Mouse (Mus musculus) forebrain, embryonic 13.5 days (tissue): ENCODE results near the gene Zfp865. TPM values are rescaled to one million over a fixed set of nuclear protein-coding genes. Genes with fewer than 3 reads are reported as not detected.

Experiments used
- polyA plus RNA-seq: library from polyadenylated mRNA; unstranded; fragments of >200 nt; fragmentation: Nextera tagmentation; extraction: Ambion mirVana; gene quantifications from 2 replicates; pipeline ENCODE4 v1.2.1, GENCODE M21; 2015

Zfp865 gene
- polyA plus RNA-seq, 1 experiment from 2014 or later = 5.4 TPM

Other genes starting within 250 kb of the Zfp865 start
- not detected in 2 replicates for gene Fam71e2, start 249.1 kb upstream of the Zfp865 start, polyA plus RNA-seq
- 0.17 and 0.40 TPM in 2 replicates for gene Il11, start 237.5 kb upstream of the Zfp865 start, polyA plus RNA-seq
- not detected in 2 replicates for gene Tmem190, start 237.4 kb upstream of the Zfp865 start, polyA plus RNA-seq
- gene Tmem238, start 230.7 kb upstream of the Zfp865 start, polyA plus RNA-seq = 2.6 and 2.7 TPM in 2 replicates
- gene Rpl28, start 227.5 kb upstream of the Zfp865 start, polyA plus RNA-seq = 244 and 284 TPM in 2 replicates
- gene Ube2s, start 207.8 kb upstream of the Zfp865 start, polyA plus RNA-seq = 398 and 454 TPM in 2 replicates
- gene Shisa7, start 175.7 kb upstream of the Zfp865 start, polyA plus RNA-seq = 5.6 and 7.1 TPM in 2 replicates
- 2.7 and 3.4 TPM in 2 replicates for gene Isoc2b, start 150.1 kb upstream of the Zfp865 start, polyA plus RNA-seq
- 0.63 and 0.77 TPM in 2 replicates for gene Isoc2a, start 143.2 kb upstream of the Zfp865 start, polyA plus RNA-seq
- gene Gm36210, start 113.9 kb upstream of the Zfp865 start, polyA plus RNA-seq = 0.26 and 0.45 TPM in 2 replicates
- 4.3 and 4.5 TPM in 2 replicates for gene Zfp628, start 105.2 kb upstream of the Zfp865 start, polyA plus RNA-seq
- 21.2 and 24.9 TPM in 2 replicates for gene Nat14, start 98.3 kb upstream of the Zfp865 start, polyA plus RNA-seq
- gene Ssc5d, start 94.6 kb upstream of the Zfp865 start, polyA plus RNA-seq = 0.23 and 0.30 TPM in 2 replicates
- gene Sbk2, start 56.0 kb upstream of the Zfp865 start, polyA plus RNA-seq = not detected in 2 replicates
- 0.09 and 0.19 TPM in 2 replicates for gene Sbk3, start 49.2 kb upstream of the Zfp865 start, polyA plus RNA-seq
- 51.2 and 56.5 TPM in 2 replicates for gene Zfp579, start 24.2 kb upstream of the Zfp865 start, polyA plus RNA-seq
- 9.1 and 10.4 TPM in 2 replicates for gene Zfp524, start 6.0 kb upstream of the Zfp865 start, polyA plus RNA-seq
- 46.6 and 51.2 TPM in 2 replicates for gene Fiz1, start 5.7 kb upstream of the Zfp865 start, polyA plus RNA-seq
- gene Gm44973, start 4.9 kb upstream of the Zfp865 start, polyA plus RNA-seq = 1.5 and 2.1 TPM in 2 replicates
- gene Ccdc106, start 177 bp downstream of the Zfp865 start, polyA plus RNA-seq = 17.0 and 19.7 TPM in 2 replicates
- gene 4632433K11Rik, start 13.7 kb downstream of the Zfp865 start, polyA plus RNA-seq = not detected in 2 replicates
- gene Zfp784, start 18.1 kb downstream of the Zfp865 start, polyA plus RNA-seq = 5.6 and 8.4 TPM in 2 replicates
- gene Zfp580, start 31.2 kb downstream of the Zfp865 start, polyA plus RNA-seq = 45.3 and 45.6 TPM in 2 replicates
- gene U2af2, start 41.8 kb downstream of the Zfp865 start, polyA plus RNA-seq = 149 and 152 TPM in 2 replicates
- 60.5 and 68.9 TPM in 2 replicates for gene Epn1, start 59.9 kb downstream of the Zfp865 start, polyA plus RNA-seq
- gene Rfpl4, start 96.6 kb downstream of the Zfp865 start, polyA plus RNA-seq = not detected in 2 replicates
- gene Rasl2-9, start 105.6 kb downstream of the Zfp865 start, polyA plus RNA-seq = 0.29 and 0.30 TPM in 2 replicates
- not detected in 2 replicates for gene Vmn1r55, start 129.3 kb downstream of the Zfp865 start, polyA plus RNA-seq
- not detected in 2 replicates for gene Vmn1r56, start 176.4 kb downstream of the Zfp865 start, polyA plus RNA-seq
- not detected in 2 replicates for gene Vmn1r57, start 198.1 kb downstream of the Zfp865 start, polyA plus RNA-seq